Mouse (Mus musculus): Measurements from ENCODE around the gene Ggn. TPM values are rescaled to one million over a fixed set of nuclear protein-coding genes. Genes with fewer than 3 reads are reported as not detected.
A peak's percentile ranks its signal among the peaks of the same experiment; 100 is the strongest.
"Not testable (repeated sequence)": the region's sequence is repeated elsewhere in the genome, so short reads cannot be mapped to it uniquely, and the experiment has no call there.

Gene Ggn
- 1 to 10 TPM; 1.4 to 1.8 TPM for total RNA-seq (2021)
- long read RNA-seq, experiment 1, result 0 reads
- long read RNA-seq, experiment 2, partial matches to known transcripts, result 0 of 2 reads
- long read RNA-seq, experiment 2, other reads (novel, unspliced or antisense), result 2 of 2 reads

DNA sequence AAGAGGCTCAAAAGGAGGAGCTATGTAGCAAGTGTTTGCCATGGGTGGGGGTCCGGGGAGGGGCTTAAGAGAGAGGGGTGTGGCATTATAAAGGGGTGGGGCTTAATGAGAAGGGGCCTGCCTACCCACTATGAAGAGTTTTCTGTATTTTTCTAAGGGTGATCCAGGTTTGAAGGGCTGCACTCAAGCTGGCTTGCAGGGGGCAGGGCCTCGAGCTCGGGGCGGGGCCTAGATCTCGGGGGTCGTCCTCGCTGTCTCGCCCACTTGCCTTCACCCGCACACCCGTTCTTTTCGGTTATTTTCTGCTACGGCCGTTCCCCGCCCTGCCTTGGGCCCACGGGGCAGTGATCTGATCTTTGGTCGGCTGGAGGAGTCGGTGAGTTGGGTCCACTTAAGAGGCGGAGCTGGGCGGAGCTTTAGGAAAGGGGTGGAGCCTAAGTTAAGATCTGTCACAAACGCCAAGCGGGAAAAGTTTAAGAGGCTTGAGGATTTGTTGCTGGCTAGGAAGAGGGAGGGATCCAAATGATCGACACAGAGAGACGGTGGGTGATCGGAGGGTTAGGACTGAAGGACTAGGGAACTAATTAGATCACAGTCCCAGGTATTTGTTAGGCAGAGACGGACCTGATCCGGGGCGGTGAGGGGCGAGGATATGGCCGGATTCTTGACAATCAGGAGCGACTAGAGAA lies at the start of gene Ggn, which contains the start of gene Spred3:
Gene Ggn (plus strand): TSS at position 145 of the 689 bp plus-strand sequence.
Gene Spred3 (minus strand): TSS at position 346 of the 689 bp plus-strand sequence.
- intact Hi-C loops (cut with DNase I), result loop anchor here (10.0 kb wide), 1 partner anchor 195 kb away; no protein-coding TSS in a partner anchor
- H3K27ac ChIP-seq, result peak within 1 kb of the TSS; percentile 94
- peak within 1 kb of the TSS; percentile 83 for H3K4me3 ChIP-seq
- DNase-seq (ENCODE audit: extremely low spot score in 1 of 2, low spot score in 2 of 2), result peak; percentile 39 to 47
- TF ChIP-seq CTCF (IDR thresholded peaks at IDR 0.05), result no peak

DNA sequence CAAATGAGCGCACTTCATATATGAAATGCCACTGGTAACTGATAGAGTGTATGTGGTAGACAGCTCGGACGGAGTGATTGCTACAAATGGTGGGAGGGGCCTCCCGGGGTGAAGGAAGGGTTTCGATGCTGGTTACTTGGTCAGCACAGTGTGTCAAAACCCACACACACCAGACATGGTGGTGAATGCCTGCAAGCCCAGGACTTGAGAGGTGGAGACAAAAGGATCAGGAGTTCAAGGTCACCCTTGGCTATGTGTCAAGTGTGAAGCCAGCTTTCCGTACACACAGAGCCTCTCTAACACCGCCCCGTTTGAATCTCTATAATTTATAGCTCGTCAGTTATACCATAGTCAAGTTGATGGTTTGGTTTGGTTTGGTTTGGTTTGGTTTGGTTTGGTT lies 47.2 kb upstream of the Ggn start:
- H3K4me3 ChIP-seq, result no peak overlapping the region
- DNase-seq (ENCODE audit: extremely low spot score in 1 of 2, low spot score in 2 of 2), result no peak
- intact Hi-C loops (cut with DNase I), result no loop called here
- no peak overlapping the region for H3K27ac ChIP-seq
- no peak for TF ChIP-seq CTCF (IDR thresholded peaks at IDR 0.05)

DNA sequence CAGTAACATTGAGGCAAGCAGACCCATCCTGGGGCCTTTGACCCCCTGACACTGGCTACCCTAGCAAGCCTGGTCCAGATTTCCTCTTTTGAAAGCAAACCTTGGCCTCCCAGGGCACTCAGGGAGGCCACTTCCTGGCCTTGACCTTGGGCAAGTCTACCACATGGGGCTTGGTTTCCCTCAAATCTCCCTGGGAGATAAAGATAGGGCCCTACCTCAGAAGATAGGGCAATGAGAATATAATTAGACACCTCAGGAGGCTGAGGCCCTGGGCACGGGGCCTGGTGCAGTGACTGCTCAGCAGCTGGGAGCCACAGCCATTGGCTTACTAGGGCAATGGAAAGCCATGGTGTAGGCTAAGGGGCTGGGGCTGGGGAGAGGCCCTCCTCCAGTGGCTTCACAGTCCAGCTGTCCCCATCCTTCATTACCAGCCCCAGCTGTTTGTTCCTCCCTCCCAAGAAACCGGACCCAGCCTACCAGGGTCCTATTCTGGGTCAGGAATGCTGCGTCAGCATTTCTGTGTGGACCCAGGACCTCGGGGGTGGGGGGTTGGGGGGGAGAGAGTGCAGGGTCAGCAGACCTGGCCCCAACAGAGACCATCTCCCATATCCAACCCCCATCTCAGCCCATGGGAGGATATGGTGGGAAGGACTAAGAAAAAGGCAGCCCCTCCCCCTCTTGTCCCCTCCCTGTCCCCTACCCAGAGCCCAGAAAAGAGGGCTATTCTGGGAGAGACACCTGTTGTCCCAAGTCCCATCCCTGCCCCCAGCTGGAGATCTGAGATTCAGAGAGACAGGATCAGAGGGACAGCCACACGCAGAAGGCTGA lies 46.3 kb upstream of the Ggn start:
- no peak for TF ChIP-seq CTCF (IDR thresholded peaks at IDR 0.05)

DNA sequence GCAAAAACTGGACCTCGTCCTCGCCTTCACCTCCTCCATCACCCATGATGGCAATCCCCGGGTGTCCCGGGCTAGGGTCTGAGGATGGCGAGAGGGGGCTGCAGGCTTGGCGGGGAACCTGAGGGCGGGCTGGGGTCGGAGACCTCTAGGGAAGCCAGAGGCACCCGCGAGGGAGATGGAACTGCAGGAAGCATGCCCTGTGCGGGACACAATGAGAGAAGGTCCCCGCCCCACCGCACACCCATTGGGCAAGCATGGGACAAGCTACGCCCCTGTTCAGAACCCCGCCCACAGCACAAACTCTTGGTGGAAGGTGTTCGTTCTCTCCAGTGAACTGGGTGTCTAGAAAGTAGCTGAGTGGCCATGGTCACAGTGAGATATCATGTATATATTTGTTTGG lies 45.0 kb upstream of the Ggn start, which contains the start of gene Ryr1:
Gene Ryr1 (minus strand): TSS at position 210 of the 400 bp plus-strand sequence.
- Histone ChIP-seq H3K27ac (no peak within 1 kb of the TSS), H3K4me3 (no peak within 1 kb of the TSS)
- DNase-seq (ENCODE audit: extremely low spot score in 1 of 2, low spot score in 2 of 2), result no peak
- TF ChIP-seq CTCF (IDR thresholded peaks at IDR 0.05), result no peak
- intact Hi-C loops (cut with DNase I), result loop anchor here (5.0 kb wide), 1 partner anchor 177 kb away; the partner anchor contains the start of gene Dpf1

More for the DNA sequence above, 46.3 kb upstream of the Ggn start:
- Histone ChIP-seq H3K27ac (no peak overlapping the region), H3K4me3 (no peak overlapping the region)
- intact Hi-C loops (cut with DNase I), result no loop called here
- DNase-seq (ENCODE audit: extremely low spot score in 1 of 2, low spot score in 2 of 2), result no peak

DNA sequence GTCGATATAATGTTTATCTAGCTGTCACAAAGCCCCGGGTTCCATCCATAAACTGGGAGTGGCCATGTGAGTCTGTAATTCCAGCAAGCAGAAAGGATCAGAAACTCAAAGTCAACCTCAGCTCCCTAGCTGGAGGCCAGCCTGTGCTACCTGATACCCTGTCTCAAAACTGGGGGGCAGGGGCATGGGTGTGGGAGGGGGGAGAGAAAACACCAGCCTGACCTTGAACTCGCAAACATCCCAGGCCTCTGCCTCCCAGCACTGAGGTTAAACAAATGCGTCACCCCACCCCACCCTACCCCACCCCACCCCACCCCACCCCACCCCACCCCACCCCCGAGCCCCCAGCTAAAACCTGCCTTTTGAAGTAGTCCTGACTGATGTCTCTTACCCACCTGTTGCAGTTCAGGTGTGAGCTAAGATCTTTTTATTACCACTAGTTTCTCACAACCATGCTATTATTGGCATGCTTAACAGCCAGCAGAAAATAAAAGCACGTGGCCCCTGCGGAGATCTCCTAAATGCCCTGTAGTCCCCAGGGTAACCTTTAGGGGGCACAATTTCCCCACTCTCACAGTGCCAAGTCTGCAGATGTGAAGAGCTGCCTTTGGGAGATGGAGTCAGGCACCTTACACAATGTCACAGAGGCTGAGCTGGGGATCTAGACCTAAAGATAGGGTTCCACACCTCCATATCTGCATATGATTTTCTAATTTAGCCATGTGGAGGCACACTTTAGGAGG lies 43.7 kb upstream of the Ggn start:
- DNase-seq (ENCODE audit: extremely low spot score in 1 of 2, low spot score in 2 of 2), result peak; percentile 32 to 41

DNA sequence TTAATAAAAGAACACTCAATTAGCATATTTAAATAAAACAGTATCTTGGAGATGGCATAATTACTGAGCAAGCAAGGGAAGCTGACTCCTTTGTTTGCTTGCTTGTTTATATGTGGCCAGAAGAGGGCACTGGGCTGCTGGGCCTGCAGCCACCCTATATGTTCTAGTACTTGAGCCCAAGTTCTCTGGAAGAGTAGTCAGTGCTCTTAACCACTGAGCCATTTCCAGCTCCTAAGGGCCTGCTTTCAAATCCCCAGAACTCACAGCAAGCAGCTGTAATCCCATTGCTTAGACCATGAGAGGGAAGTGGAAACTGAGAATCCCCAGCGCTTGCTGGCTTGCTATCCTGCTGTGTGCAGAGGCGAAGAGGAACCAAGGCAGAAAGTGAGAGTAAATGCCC lies 41.3 kb upstream of the Ggn start:
- no peak for DNase-seq (ENCODE audit: extremely low spot score in 1 of 2, low spot score in 2 of 2)
- no peak overlapping the region for H3K4me3 ChIP-seq
- H3K27ac ChIP-seq, result no peak overlapping the region
- intact Hi-C loops (cut with DNase I), result loop anchor here (5.0 kb wide), 1 partner anchor 174 kb away; the partner anchor contains the start of gene Dpf1
- TF ChIP-seq CTCF (IDR thresholded peaks at IDR 0.05), result peak; percentile 54

More for the DNA sequence above, 43.7 kb upstream of the Ggn start:
- intact Hi-C loops (cut with DNase I), result loop anchor here (5.0 kb wide), 1 partner anchor 176 kb away; the partner anchor contains the start of gene Dpf1
- Histone ChIP-seq H3K27ac (no peak overlapping the region), H3K4me3 (no peak overlapping the region)
- peak; percentile 67 for TF ChIP-seq CTCF (IDR thresholded peaks at IDR 0.05)

DNA sequence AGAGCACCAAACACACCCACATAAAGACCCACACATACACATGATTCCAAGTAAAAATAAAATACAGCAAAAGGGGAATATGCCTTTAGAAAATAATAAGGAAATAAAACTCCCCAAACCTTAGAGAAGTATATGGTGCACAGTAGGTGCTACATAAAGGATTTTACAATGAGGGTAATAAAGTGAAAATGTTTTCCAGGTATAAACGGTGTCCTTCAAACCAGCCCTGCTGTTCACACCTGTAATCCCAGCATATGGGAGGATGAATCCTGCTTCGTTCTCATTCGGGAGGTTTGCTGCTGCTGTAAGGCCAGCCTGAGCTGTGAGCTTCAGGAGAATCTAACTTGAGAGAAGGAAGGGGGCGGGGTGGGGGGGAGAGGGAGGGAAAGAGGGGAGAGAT lies 35.8 kb upstream of the Ggn start:
- intact Hi-C loops (cut with DNase I), result no loop called here
- Histone ChIP-seq H3K27ac (no peak overlapping the region), H3K4me3 (no peak overlapping the region)
- DNase-seq (ENCODE audit: extremely low spot score in 1 of 2, low spot score in 2 of 2), result no peak
- no peak for TF ChIP-seq CTCF (IDR thresholded peaks at IDR 0.05)

DNA sequence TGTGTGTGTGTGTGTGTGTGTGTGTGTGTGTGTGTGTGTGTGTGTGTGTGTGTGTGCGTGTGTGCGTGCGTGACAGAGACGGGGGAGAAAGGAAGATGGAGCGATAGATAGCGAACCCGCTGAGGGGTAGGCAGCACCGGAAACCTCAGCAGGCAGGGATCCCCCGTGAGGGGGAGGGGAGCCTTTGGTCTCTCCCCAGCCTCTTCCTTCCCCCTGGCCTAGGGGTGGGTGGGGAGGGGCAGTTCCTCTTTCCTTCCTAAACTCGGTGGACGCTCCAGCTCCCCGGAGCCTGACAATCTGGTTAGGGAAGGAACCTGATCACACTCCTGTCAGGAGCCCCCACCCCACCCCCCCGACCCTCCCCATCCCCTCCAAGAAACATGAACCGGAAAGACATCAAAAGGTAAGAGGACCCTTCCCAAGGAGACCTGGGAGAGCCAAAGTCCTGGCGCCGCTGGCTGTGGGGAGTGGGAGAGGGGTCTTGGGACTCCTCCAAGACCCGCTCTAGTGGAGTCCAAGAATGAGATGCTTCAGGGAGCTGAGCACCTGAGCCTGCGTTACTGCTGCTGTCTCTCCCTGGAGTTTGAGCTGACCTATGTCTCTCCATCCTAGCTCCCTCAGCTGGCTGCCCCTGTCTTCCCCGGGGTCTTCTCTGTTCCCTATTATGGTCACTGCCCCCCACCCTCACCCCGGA lies 35.2 kb upstream of the Ggn start, which contains the start of gene Rasgrp4:
Gene Rasgrp4 (plus strand): TSS at position 159 of the 694 bp plus-strand sequence.
- no peak for TF ChIP-seq CTCF (IDR thresholded peaks at IDR 0.05)
- intact Hi-C loops (cut with DNase I), result no loop called here
- Histone ChIP-seq H3K4me3 (peak within 1 kb of the TSS; percentile 16; the same call in 1 of the 2 replicates), H3K27ac (no peak within 1 kb of the TSS)
- no peak for DNase-seq (ENCODE audit: extremely low spot score in 1 of 2, low spot score in 2 of 2)

DNA sequence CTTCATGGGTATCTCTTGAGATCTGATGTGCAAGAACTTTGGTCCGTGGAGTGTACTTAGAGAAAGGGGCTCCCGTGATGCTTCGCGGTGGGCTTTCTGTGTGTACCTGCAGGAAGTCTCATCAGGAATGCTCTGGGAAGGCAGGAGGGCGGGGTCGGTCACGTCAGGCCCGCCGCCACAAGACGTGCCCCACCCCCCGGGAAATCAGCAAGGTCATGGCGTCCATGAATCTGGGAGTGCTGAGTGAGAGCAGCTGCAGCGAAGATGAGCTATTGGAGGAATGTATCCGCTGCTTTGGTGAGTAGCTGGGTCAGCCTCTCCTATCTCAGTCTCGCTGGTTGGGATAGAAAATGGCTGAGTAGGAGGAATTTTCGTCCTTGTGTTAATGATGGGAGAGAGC lies 32.6 kb upstream of the Ggn start:
- intact Hi-C loops (cut with DNase I), result no loop called here
- no peak for DNase-seq (ENCODE audit: extremely low spot score in 1 of 2, low spot score in 2 of 2)
- TF ChIP-seq CTCF (IDR thresholded peaks at IDR 0.05), result no peak
- H3K4me3 ChIP-seq, result no peak overlapping the region
- H3K27ac ChIP-seq, result no peak overlapping the region

DNA sequence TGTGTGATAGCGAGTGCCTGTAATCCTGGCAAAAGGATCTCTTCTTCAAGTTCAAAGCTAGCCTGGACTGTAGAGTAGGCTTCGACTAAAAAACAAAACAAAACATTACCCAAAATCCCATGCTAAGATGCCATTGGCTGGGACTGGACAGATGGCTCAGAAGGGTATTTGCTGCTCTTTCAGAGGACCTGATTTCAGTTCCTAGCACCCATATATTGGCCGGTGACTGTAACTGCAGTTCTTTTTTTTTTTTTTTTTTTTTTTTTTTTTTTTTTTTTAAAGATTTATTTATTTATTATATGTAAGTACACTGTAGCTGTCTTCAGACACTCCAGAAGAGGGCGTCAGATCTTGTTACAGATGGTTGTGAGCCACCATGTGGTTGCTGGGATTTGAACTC lies 30.8 kb upstream of the Ggn start:
- intact Hi-C loops (cut with DNase I); DNase-seq (ENCODE audit: extremely low spot score in 1 of 2, low spot score in 2 of 2); H3K4me3 ChIP-seq; H3K27ac ChIP-seq: not testable (repeated sequence)

DNA sequence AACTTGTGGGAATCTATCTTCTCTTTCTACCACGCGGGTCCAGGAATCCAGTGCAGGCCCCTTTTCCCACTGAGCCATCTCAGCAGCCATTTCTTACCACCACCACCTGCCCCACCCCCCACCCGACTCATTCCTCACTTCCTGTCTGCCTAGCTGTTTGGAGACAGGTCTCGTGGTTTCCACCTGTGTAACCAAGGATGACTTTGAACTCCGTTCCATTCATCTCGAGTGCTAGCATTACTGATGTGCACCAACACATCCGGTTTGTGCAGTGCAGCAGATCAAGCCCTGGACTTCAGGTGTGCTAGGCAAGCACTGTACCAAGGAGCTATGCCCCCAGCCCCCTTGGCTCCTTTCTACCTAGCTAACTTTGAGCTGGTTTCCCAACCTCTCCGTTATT lies 28.6 kb upstream of the Ggn start:
- no peak for TF ChIP-seq CTCF (IDR thresholded peaks at IDR 0.05)
- DNase-seq (ENCODE audit: extremely low spot score in 1 of 2, low spot score in 2 of 2), result no peak

More for the DNA sequence above, 28.6 kb upstream of the Ggn start:
- no peak overlapping the region for H3K27ac ChIP-seq
- no peak overlapping the region for H3K4me3 ChIP-seq
- intact Hi-C loops (cut with DNase I), result no loop called here
